Mouse (Mus musculus) heart, embryonic 15.5 days (tissue): ENCODE measurements around the gene Kif5a. TPM values are rescaled to one million over a fixed set of nuclear protein-coding genes. Genes with fewer than 3 reads are reported as not detected.

Experiments
- ATAC-seq: fragments of 200-750 bp; cut with Nextera tagmentation; replicated peaks from 2 replicates; pipeline ENCODE4 v1.8.0; 2017; ENCODE audit warnings: low read depth, moderate TSS enrichment; ENCODE audit not compliant: insufficient number of reproducible peaks, insufficient read depth, low FRiP score
- H3K27ac ChIP-seq: fragments of 300-500 bp; sonication (generic); 2 replicates; pipeline ENCODE4 v1.5.1; 2015; ENCODE audit warnings: mild to moderate bottlenecking, inconsistent platforms
- H3K27me3 ChIP-seq: fragments of 300-500 bp; sonication (generic); 2 replicates; pipeline ENCODE4 v1.6.1; 2015; ENCODE audit warnings: inconsistent platforms
- H3K36me3 ChIP-seq: fragments of 300-500 bp; sonication (generic); 2 replicates; pipeline ENCODE4 v1.6.1; 2015; ENCODE audit warnings: mild to moderate bottlenecking, inconsistent platforms
- H3K4me1 ChIP-seq: fragments of 300-500 bp; sonication (generic); replicated peaks from 2 replicates; pipeline ENCODE4 v1.6.1; 2015; ENCODE audit warnings: inconsistent platforms
- H3K4me2 ChIP-seq: fragments of 300-500 bp; sonication (generic); 2 replicates; pipeline ENCODE4 v1.6.1; 2015; ENCODE audit warnings: inconsistent platforms, mild to moderate bottlenecking, moderate library complexity
- H3K4me3 ChIP-seq: fragments of 300-500 bp; sonication (generic); 2 replicates; pipeline ENCODE4 v1.5.1; 2015; ENCODE audit warnings: mild to moderate bottlenecking, inconsistent platforms
- H3K9ac ChIP-seq: fragments of 300-500 bp; sonication (generic); 2 replicates; pipeline ENCODE4 v1.6.1; 2015; ENCODE audit warnings: mild to moderate bottlenecking, inconsistent platforms
- H3K9me3 ChIP-seq: fragments of 300-500 bp; sonication (generic); replicated peaks from 2 replicates; pipeline ENCODE4 v1.6.1; 2016; ENCODE audit warnings: inconsistent platforms
- WGBS: fragments of 180-500 bp; shearing (Covaris S2); methylation state at CpG from one replicate; pipeline ENCODE4 v1.1.7; 2015; ENCODE audit warnings: mixed read lengths; 5-methylcytosine and 5-hydroxymethylcytosine counted together
- polyA plus RNA-seq: library from polyadenylated mRNA; unstranded; fragments of >200 nt; fragmentation: Nextera tagmentation; extraction: Ambion mirVana; gene quantifications from 2 replicates; pipeline ENCODE4 v1.2.1, GENCODE M21; 2015

The Kif5a gene
- polyA plus RNA-seq, 1 experiment from 2014 or later: 0.35 TPM

DNA sequence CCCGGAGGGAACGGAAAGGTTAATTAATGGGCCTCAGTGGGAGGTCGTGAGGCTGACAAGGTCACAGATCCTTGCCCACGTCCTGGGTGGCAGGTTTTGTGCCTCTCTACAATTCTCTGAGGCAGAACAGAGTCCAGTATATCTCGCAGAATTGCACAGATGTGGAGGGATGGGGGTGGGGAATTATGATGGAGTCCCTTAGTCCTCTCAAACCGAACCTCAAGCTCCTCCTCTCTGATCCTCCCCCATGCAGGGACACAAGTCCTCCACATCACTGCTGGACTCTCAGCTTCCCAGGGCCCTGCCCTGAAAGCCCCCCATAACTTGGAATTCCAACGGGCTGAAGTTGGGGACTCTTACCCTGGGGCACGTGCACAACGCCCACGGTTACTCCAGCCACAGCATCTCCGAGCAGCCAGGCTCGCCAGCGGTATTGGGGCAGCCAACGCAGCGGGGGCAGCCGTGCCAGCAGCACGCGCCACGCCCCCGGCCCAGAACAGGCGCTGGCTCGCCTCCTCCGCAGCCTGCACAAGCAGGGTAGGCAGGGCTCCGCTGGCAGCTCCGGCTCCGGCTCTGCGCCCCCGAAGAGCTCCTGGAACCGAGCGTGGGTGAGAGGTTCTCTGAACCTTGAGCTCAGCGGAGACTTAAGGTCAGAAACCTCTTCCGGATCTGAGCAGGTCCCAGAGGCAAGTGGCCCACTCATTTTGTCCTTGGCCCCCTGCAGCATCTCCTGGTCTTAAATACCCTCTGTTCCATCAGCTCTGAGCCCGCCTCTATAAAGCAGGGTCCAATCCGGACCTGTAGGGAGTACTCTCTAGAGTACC is 83.1 kb downstream of the Kif5a start, which contains the start of gene Slc26a10:
Gene Slc26a10, minus strand, starts transcription at position 775 of the 824 bp plus-strand sequence.
- WGBS: 5% methylated on average over 34 of the region's 34 CpGs
- H3K27me3 ChIP-seq: peaks cover 96% of the 10 kb centered on the region
- H3K27ac ChIP-seq: 0 out of 2 replicates have a peak within 1 kb of the TSS, but pooled peaks have one; percentile 37

GRCm38 (mm10) chr10:127178286-127179027 is 84.7 kb downstream of the Kif5a start:
- peaks cover 32% of the 10 kb centered on the region for H3K4me1 ChIP-seq
- no peak for ATAC-seq
- H3K9me3 ChIP-seq: no peaks in the 10 kb centered on the region
- no peak overlapping the region for H3K9ac ChIP-seq
- H3K27ac ChIP-seq: no peak overlapping the region
- WGBS: 5% methylated on average over 41 of the region's 41 CpGs
- H3K27me3 ChIP-seq: peaks cover 93% of the 10 kb centered on the region
- peak overlapping the region; percentile 71 for H3K4me2 ChIP-seq
- H3K36me3 ChIP-seq: no peaks in the 10 kb centered on the region
- peak overlapping the region; percentile 41 for H3K4me3 ChIP-seq

More for the DNA sequence above, 83.1 kb downstream of the Kif5a start, which contains the start of gene Slc26a10:
- no peak for ATAC-seq
- no peaks in the 10 kb centered on the region for H3K36me3 ChIP-seq
- peaks cover 39% of the 10 kb centered on the region for H3K4me1 ChIP-seq
- H3K4me3 ChIP-seq: peak within 1 kb of the TSS; percentile 41
- H3K9me3 ChIP-seq: no peaks in the 10 kb centered on the region
- H3K4me2 ChIP-seq: peak within 1 kb of the TSS; percentile 60
- peak within 1 kb of the TSS; percentile 32; the same call in 1 of the 2 replicates for H3K9ac ChIP-seq

GRCm38 (mm10) chr10:127177719-127178118 is 85.4 kb downstream of the Kif5a start:
- H3K9ac ChIP-seq: no peak overlapping the region
- ATAC-seq: peak; percentile 20; the same call in 1 of the 2 replicates
- peaks cover 32% of the 10 kb centered on the region for H3K4me1 ChIP-seq
- H3K9me3 ChIP-seq: no peaks in the 10 kb centered on the region
- no peaks in the 10 kb centered on the region for H3K36me3 ChIP-seq
- WGBS: 2% methylated on average over 23 of the region's 23 CpGs
- peaks cover 85% of the 10 kb centered on the region for H3K27me3 ChIP-seq
- peak overlapping the region; percentile 41 for H3K4me3 ChIP-seq
- peak overlapping the region; percentile 71 for H3K4me2 ChIP-seq
- no peak overlapping the region for H3K27ac ChIP-seq

DNA sequence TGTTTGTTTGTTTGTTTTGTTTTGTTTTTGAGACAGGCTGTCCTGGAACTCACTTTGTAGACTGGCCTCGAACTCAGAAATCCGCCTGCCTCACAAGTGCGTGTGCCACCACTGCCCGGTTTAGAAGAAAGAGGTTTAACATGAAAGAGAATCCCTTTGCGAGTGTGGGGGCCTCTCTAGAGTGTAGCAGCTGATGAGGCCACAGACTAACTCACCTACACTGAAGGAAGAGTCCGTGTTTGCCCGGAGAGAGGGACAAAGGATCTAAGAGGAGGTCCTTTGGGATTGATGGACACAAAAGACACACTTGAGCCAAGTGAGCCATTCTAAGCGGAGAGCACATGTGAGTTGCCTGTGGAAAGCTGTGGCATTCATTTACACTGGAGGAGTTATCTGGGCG is 85.9 kb downstream of the Kif5a start:
- 0 out of 2 replicates have a peak overlapping the region, but pooled peaks have one; percentile 41 for H3K4me3 ChIP-seq
- H3K4me2 ChIP-seq: peak overlapping the region; percentile 71
- WGBS: 21% methylated on average over 9 of the region's 9 CpGs
- no peak for ATAC-seq
- peaks cover 32% of the 10 kb centered on the region for H3K4me1 ChIP-seq
- no peak overlapping the region for H3K9ac ChIP-seq
- no peak overlapping the region for H3K27ac ChIP-seq
- H3K27me3 ChIP-seq: peaks cover 84% of the 10 kb centered on the region
- no peaks in the 10 kb centered on the region for H3K9me3 ChIP-seq
- no peaks in the 10 kb centered on the region for H3K36me3 ChIP-seq

- H3K4me2 ChIP-seq: 0 out of 2 replicates have a peak overlapping the region, but pooled peaks have one; percentile 7
- H3K4me1 ChIP-seq: peaks cover 32% of the 10 kb centered on the region
- peaks cover 84% of the 10 kb centered on the region for H3K27me3 ChIP-seq
- no peak overlapping the region for H3K9ac ChIP-seq
- H3K36me3 ChIP-seq: no peaks in the 10 kb centered on the region
- H3K9me3 ChIP-seq: no peaks in the 10 kb centered on the region
- WGBS: 10% methylated on average over 7 of the region's 7 CpGs
- no peak overlapping the region for H3K27ac ChIP-seq
- H3K4me3 ChIP-seq: no peak overlapping the region
- no peak for ATAC-seq
Observed at GRCm38 (mm10) chr10:127176756-127177155, 86.4 kb downstream of the Kif5a start.

DNA sequence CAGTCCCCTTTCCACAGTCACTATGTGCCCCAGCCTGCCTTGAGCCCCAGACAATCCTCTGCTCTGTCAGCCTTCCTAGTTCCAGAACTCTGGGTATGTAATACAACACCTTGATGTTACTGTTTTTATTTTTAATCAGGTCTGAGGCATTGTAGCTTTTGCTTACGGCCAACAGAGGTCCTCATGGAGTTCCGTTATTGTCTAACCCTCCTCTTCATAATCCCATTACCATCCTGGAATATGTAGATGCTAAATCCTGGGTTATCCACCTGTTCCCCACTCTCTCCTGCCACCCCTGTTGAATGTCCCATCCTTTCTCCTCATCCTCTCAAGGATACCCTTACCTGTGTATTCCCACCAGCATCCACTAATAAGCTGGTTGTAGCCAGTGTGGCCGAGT is 86.9 kb downstream of the Kif5a start:
- no peak overlapping the region for H3K4me3 ChIP-seq

More for the DNA sequence above, 86.9 kb downstream of the Kif5a start:
- Histone ChIP-seq H3K9ac (no peak overlapping the region), H3K4me1 (peaks cover 34% of the 10 kb centered on the region), H3K27me3 (peaks cover 85% of the 10 kb centered on the region), H3K9me3 (no peaks in the 10 kb centered on the region), H3K36me3 (no peaks in the 10 kb centered on the region), H3K4me2 (no peak overlapping the region), H3K27ac (no peak overlapping the region)
- no peak for ATAC-seq
- WGBS: 43% methylated on average over 3 of the region's 3 CpGs

Other genes starting within 250 kb of the Kif5a start
- 81.9 and 86.0 TPM in 2 replicates for gene Tsfm, start 232.5 kb downstream of the Kif5a start, polyA plus RNA-seq
- gene Mettl1, start 221.9 kb downstream of the Kif5a start, polyA plus RNA-seq: 27.7 and 32.0 TPM in 2 replicates
- 0.30 and 0.42 TPM in 2 replicates for gene Eef1akmt3, start 221.8 kb downstream of the Kif5a start, polyA plus RNA-seq
- gene Cyp27b1, start 215.1 kb downstream of the Kif5a start, polyA plus RNA-seq: 0.08 and 0.13 TPM in 2 replicates
- gene March9, start 203.2 kb downstream of the Kif5a start, polyA plus RNA-seq: 0.13 and 0.25 TPM in 2 replicates
- gene Cdk4, start 199.8 kb downstream of the Kif5a start, polyA plus RNA-seq: 718 and 864 TPM in 2 replicates
- 100 and 119 TPM in 2 replicates for gene Tspan31, start 193.1 kb downstream of the Kif5a start, polyA plus RNA-seq
- 0.62 TPM in 1 of 2 replicates, not detected in the other for gene Agap2, start 188.1 kb downstream of the Kif5a start, polyA plus RNA-seq
- 48.5 and 61.8 TPM in 2 replicates for gene Os9, start 142.2 kb downstream of the Kif5a start, polyA plus RNA-seq
- 1.5 and 5.7 TPM in 2 replicates for gene B4galnt1, start 98.1 kb downstream of the Kif5a start, polyA plus RNA-seq
- gene Slc26a10, start 82.7 kb downstream of the Kif5a start, polyA plus RNA-seq: 15.6 and 16.7 TPM in 2 replicates
- 24.7 and 32.5 TPM in 2 replicates for gene Arhgef25, start 73.3 kb downstream of the Kif5a start, polyA plus RNA-seq
- gene Dtx3, start 67.6 kb downstream of the Kif5a start, polyA plus RNA-seq: 63.5 and 86.0 TPM in 2 replicates
- gene Pip4k2c, start 51.8 kb downstream of the Kif5a start, polyA plus RNA-seq: 23.2 and 27.0 TPM in 2 replicates
- 127 and 152 TPM in 2 replicates for gene Dctn2, start 3.0 kb upstream of the Kif5a start, polyA plus RNA-seq
- gene Mbd6, start 25.7 kb upstream of the Kif5a start, polyA plus RNA-seq: 10.6 and 15.7 TPM in 2 replicates
- gene Mars, start 48.4 kb upstream of the Kif5a start, polyA plus RNA-seq: 75.4 and 78.4 TPM in 2 replicates
- 2.0 and 11.0 TPM in 2 replicates for gene Arhgap9, start 58.6 kb upstream of the Kif5a start, polyA plus RNA-seq
- gene Gli1, start 78.6 kb upstream of the Kif5a start, polyA plus RNA-seq: 0.58 and 1.5 TPM in 2 replicates
- gene Inhbe, start 91.1 kb upstream of the Kif5a start, polyA plus RNA-seq: 0.03 TPM in 1 of 2 replicates, not detected in the other
- gene Inhbc, start 107.1 kb upstream of the Kif5a start, polyA plus RNA-seq: 0.10 TPM in 1 of 2 replicates, not detected in the other
- 30.9 and 33.7 TPM in 2 replicates for gene R3hdm2, start 117.0 kb upstream of the Kif5a start, polyA plus RNA-seq
- gene Stac3, start 238.3 kb upstream of the Kif5a start, polyA plus RNA-seq: 0.62 and 1.1 TPM in 2 replicates